Mouse (Mus musculus) midbrain, embryonic 11.5 days (tissue): Measurements from ENCODE around the gene Ica1. TPM values are rescaled to one million over a fixed set of nuclear protein-coding genes. Genes with fewer than 3 reads are reported as not detected.

ENCODE experiments used
- ATAC-seq: fragments of 200-750 bp; cut with Nextera tagmentation; 2 replicates; pipeline ENCODE4 v1.8.0; 2017; ENCODE audit warnings: moderate TSS enrichment, moderate library complexity; ENCODE audit not compliant: low FRiP score
- DNase-seq: peaks from one replicate; pipeline ENCODE4 v3.0.0; 2015; ENCODE audit warnings: low spot score; ENCODE audit errors: missing footprints
- H3K27ac ChIP-seq: fragments of 300-500 bp; sonication (generic); 2 replicates; pipeline ENCODE4 v1.5.1; 2014; ENCODE audit warnings: low read depth, low read length
- H3K27me3 ChIP-seq: fragments of 300-500 bp; sonication (generic); 2 replicates; pipeline ENCODE4 v1.6.1; 2014; ENCODE audit warnings: mild to moderate bottlenecking, low read length, moderate library complexity, mixed read lengths; ENCODE audit not compliant: control insufficient read depth, insufficient read depth
- H3K36me3 ChIP-seq: fragments of 300-500 bp; sonication (generic); 2 replicates; pipeline ENCODE4 v1.6.1; 2014; ENCODE audit warnings: mild to moderate bottlenecking, low read length, moderate library complexity, mixed read lengths; ENCODE audit not compliant: control insufficient read depth, insufficient read depth
- H3K4me1 ChIP-seq: fragments of 300-500 bp; sonication (generic); 2 replicates; pipeline ENCODE4 v1.6.1; 2014; ENCODE audit warnings: low read length; ENCODE audit not compliant: control insufficient read depth, insufficient read depth
- H3K4me2 ChIP-seq: fragments of 300-500 bp; sonication (generic); 2 replicates; pipeline ENCODE4 v1.6.1; 2014; ENCODE audit warnings: mild to moderate bottlenecking, moderate library complexity
- H3K4me3 ChIP-seq: fragments of 300-500 bp; sonication (generic); 2 replicates; pipeline ENCODE4 v1.5.1; 2014; ENCODE audit warnings: low read depth, low read length
- H3K9ac ChIP-seq: fragments of 300-500 bp; sonication (generic); 2 replicates; pipeline ENCODE4 v1.6.1; 2014; ENCODE audit warnings: low read length
- H3K9me3 ChIP-seq: fragments of 300-500 bp; sonication (generic); 2 replicates; pipeline ENCODE4 v1.6.1; 2016; ENCODE audit warnings: low read length; ENCODE audit not compliant: control insufficient read depth
- WGBS: fragments of 180-500 bp; shearing (Covaris S2); extraction: QIAGEN DNeasy Blood & Tissue Kit; methylation state at CpG from one replicate; pipeline ENCODE4 v1.1.7; 2014; 5-methylcytosine and 5-hydroxymethylcytosine counted together
- polyA plus RNA-seq: library from polyadenylated mRNA; unstranded; fragments of >200 nt; fragmentation: Nextera tagmentation; extraction: Ambion mirVana; gene quantifications from 2 replicates; pipeline ENCODE4 v1.2.1, GENCODE M21; 2014

The Ica1 gene
- 15.9 and 18.7 TPM in 2 replicates for polyA plus RNA-seq

DNA sequence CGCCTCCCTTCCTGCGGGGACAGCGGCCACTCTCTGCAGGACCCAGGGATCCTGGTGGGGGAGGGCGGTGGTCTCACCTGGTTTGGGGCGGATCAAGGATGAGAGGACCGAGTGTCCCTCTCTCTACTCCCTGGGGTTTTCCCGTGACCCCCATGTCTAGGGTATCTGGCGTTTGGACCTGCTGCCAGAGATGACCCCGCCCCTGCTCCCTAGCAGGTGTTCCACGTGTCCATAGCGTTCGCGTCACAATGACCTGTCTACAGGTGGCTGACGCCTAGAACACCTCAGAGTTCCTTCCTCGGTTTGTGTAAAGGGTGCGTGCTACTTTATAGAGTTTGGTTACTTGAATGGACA, at the start of gene Ica1:
TSS of gene Ica1 (minus strand) at position 193 of the 354 bp plus-strand sequence.
- ATAC-seq: no peak; the same call in 1 of the 2 replicates
- H3K9ac ChIP-seq: peak within 1 kb of the TSS; percentile 76
- no peaks in the 10 kb centered on the region for H3K9me3 ChIP-seq
- WGBS: 0% methylated on average over 13 of the region's 16 CpGs
- H3K27ac ChIP-seq: no peak within 1 kb of the TSS
- H3K4me2 ChIP-seq: peak within 1 kb of the TSS; percentile 88
- peak within 1 kb of the TSS; percentile 70 for H3K4me3 ChIP-seq
- H3K27me3 ChIP-seq: peaks cover 2% of the 10 kb centered on the region; the same call in 1 of the 2 replicates
- H3K36me3 ChIP-seq: no peaks in the 10 kb centered on the region
- no peak for DNase-seq
- 0 out of 2 replicates have a peak, but pooled peaks cover 2% of the 10 kb centered on the region for H3K4me1 ChIP-seq

DNA sequence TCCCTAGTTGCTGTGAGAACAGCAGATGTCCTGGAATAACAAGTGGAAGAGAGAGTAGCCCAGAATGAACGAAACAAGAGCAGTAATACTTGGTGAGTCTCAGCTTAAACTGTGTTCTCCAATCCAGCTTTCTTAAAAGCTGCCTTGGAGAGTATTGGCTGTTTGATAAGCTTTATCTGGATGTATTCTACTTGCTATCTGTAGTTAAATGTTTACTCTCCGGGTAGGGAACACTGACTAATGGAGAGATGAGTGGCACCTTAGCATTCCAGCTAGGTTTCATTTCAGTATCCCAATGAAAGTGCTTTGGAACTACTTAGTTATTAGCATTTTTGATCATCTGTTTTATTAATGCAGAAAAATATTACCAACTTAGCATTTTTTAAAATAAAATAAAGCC, 41.6 kb upstream of the Ica1 start:
- Histone ChIP-seq H3K4me1 (no peaks in the 10 kb centered on the region), H3K9ac (no peak overlapping the region), H3K4me3 (no peak overlapping the region), H3K27ac (no peak overlapping the region), H3K27me3 (no peaks in the 10 kb centered on the region), H3K9me3 (no peaks in the 10 kb centered on the region), H3K4me2 (no peak overlapping the region), H3K36me3 (no peaks in the 10 kb centered on the region)
- DNase-seq (no peak), ATAC-seq (no peak)
- 84% methylated on average over 2 of the region's 2 CpGs for WGBS

DNA sequence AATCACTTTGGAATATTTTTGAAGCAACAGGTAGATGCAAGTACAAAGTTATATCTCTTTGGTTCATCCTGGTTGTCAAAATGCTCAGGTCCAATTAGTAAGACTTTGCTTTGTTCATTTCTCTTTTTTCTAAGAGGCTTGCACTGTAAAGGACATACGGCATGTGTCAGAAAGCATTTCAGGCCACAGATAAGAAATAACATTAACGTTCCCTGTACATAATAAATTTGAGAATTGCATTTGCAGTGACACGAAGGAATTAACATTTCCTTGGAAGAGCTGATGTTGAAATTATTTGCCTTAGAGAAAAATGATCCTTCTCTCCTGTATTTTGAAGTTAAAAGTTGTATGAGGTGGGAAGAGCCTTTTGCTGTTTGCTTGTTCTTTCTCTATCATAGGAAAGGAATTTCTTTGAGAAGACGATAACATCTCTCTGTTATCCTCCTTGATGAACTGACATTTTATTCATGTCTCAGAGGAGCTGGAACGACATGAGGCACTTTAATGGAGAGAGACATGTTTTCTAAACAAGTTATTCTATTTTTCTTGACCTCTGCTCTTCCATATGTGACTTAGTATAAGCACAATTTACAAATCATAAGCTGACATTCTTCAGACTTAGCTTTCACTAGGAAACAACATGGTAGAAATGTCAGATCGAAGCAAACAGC, 36.2 kb upstream of the Ica1 start:
- no peaks in the 10 kb centered on the region for H3K27me3 ChIP-seq
- no peaks in the 10 kb centered on the region for H3K9me3 ChIP-seq
- no peaks in the 10 kb centered on the region for H3K4me1 ChIP-seq
- DNase-seq (no peak), ATAC-seq (no peak)
- H3K4me2 ChIP-seq: no peak overlapping the region
- 86% methylated on average over 6 of the region's 6 CpGs for WGBS
- no peak overlapping the region for H3K4me3 ChIP-seq
- no peaks in the 10 kb centered on the region for H3K36me3 ChIP-seq
- no peak overlapping the region for H3K9ac ChIP-seq
- no peak overlapping the region for H3K27ac ChIP-seq

DNA sequence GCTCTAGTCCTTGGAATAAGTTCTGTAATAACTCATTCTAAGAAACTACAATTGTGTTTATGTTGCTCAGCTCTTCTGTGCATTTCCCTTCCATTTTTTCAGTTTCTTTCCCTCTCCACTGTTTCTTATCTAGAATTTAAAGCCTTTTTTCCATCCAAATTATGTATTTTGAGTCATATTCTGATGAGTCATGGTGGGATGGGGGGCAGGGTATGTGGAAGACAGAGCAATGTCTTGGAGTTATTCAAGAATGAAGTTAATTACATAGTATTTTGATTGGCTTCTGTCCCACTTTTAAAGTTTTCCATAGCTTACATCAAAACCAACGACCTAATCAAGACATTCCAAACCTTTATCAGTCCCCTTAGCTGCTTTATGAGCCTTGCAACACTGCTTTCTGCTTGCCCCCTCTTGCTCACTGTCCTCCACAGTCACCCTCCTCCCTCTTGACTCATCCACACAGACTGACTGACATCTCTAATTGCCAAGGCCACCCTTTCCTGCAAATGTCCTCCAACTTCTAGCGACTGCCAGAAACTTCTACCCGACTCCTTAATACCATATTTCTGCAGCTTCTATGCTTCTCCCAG, 24.4 kb upstream of the Ica1 start:
- H3K27me3 ChIP-seq: no peaks in the 10 kb centered on the region
- no peak overlapping the region for H3K9ac ChIP-seq
- no peak overlapping the region for H3K4me2 ChIP-seq
- no peaks in the 10 kb centered on the region for H3K9me3 ChIP-seq
- ATAC-seq: no peak
- H3K4me3 ChIP-seq: no peak overlapping the region
- H3K36me3 ChIP-seq: no peaks in the 10 kb centered on the region
- no peaks in the 10 kb centered on the region for H3K4me1 ChIP-seq
- H3K27ac ChIP-seq: no peak overlapping the region
- WGBS: 80% methylated on average over 3 of the region's 3 CpGs
- no peak for DNase-seq

DNA sequence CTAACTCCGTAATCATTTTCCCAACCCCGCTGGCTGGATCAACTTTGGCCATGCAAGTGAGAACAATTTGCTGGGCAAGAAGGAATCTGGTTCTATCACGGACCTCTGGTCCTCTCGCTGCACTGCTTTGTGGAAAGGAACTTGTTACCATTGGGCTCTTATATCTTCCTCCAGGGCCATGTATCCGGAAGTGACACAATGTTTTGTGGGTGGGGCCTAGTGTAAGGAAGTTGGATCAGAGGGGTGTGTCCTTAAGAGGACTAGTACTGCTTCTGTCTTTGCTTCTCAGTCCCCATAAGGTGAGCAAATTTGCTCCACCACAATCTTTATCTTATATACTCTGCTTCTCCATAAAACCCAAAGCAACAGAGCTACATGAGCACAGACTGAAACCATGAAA, 14.1 kb upstream of the Ica1 start:
- Histone ChIP-seq H3K9ac (no peak overlapping the region), H3K27me3 (no peaks in the 10 kb centered on the region), H3K4me1 (no peaks in the 10 kb centered on the region), H3K36me3 (no peaks in the 10 kb centered on the region), H3K27ac (no peak overlapping the region), H3K4me3 (no peak overlapping the region), H3K9me3 (no peaks in the 10 kb centered on the region), H3K4me2 (no peak overlapping the region)
- ATAC-seq: no peak
- WGBS: 91% methylated on average over 5 of the region's 5 CpGs
- DNase-seq: no peak

DNA sequence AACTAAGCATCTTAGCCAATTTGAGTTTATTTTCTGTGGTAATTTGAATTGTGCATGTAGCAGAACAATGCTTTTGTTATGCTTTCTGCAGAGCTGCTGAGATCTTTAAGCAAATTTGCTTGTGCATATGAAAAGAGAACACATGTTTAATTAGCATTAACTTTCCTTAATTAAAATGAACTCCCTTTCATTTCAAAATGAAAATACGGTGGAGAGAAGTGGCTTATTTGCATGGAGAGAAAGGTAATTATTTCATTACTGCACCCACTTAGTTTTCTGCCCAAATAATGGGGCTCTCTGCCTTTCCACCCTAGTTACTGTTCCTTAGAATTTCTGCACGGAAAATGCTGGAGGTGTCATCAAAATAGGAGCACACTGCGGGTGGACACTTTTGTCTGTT, 13.5 kb upstream of the Ica1 start:
- Histone ChIP-seq H3K27ac (no peak overlapping the region), H3K4me2 (no peak overlapping the region), H3K9me3 (no peaks in the 10 kb centered on the region), H3K36me3 (no peaks in the 10 kb centered on the region), H3K4me1 (no peaks in the 10 kb centered on the region), H3K4me3 (no peak overlapping the region), H3K27me3 (no peaks in the 10 kb centered on the region), H3K9ac (no peak overlapping the region)
- no peak for ATAC-seq
- DNase-seq: no peak
- 81% methylated on average over 3 of the region's 3 CpGs for WGBS

DNA sequence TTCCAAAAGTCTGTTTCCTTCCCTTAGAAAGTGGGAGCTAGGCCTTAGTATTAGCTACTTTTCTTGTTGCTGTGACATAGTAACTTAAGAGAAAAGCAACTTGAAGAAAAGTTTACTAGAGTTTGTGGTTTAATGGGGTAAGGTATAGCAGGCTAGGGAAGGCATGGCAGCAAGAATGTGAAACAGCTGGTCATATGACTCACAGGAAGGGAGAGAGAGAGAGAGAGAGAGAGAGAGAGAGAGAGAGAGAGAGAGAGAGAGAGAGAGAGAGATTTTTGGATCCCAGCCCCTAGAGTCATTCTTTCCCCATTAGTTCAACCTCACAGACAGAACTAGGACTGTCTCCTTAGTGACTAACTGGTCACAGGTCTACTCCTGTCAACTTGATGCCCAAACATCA, 2.3 kb upstream of the Ica1 start:
- Histone ChIP-seq H3K4me1 (0 out of 2 replicates have a peak, but pooled peaks cover 2% of the 10 kb centered on the region), H3K27me3 (peaks cover 2% of the 10 kb centered on the region; the same call in 1 of the 2 replicates), H3K4me2 (no peak overlapping the region), H3K27ac (no peak overlapping the region), H3K9me3 (no peaks in the 10 kb centered on the region), H3K36me3 (no peaks in the 10 kb centered on the region), H3K9ac (no peak overlapping the region), H3K4me3 (no peak overlapping the region)
- DNase-seq (no peak), ATAC-seq (no peak)

DNA sequence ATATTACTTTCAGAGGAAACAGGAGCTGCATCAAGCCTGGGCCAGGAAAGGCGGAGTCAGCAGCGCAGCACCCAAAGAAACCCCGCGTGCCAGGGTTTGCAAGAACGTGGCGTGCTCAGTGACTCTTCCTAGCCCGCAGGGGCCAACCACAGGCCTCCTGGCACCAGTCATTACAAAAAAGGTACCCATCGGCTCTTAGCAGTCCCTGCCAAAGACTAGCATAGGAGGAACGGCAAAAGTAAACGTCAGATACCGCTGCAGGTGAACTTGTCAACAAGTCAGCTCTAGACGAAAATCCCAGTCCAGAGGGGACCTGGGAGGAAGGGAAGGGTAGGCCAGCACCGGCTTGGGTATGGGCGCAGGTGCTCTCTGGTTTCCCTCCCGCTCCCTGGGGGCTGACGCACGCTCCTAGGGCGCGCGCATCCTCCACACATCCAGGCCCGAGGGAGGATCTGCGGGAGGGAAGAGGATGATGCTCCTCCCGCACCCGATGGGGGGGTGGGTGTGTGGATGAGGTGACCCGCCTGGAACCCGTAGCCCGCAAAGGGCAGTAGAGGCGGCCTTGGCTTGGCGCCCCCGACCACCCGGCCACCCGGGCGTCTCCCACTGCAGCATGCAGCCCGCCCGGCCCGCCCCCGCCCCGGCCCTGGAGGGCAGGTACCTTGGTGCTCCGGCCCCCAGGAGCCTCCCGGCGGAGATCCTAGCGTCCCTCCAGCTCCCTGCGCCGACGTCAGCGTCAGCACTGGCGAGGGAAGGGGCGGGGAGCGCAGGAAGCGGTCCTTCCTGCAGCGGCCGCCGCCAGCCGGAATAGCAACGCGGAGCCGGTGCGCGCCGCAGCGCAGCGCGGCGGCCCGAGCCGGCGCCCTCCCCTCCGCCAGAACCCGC, 635 bp downstream of the Ica1 start:
- H3K4me2 ChIP-seq: peak overlapping the region; percentile 88
- no peaks in the 10 kb centered on the region for H3K36me3 ChIP-seq
- ATAC-seq (peak; percentile 94), DNase-seq (peak; percentile 95)
- H3K4me1 ChIP-seq: 0 out of 2 replicates have a peak, but pooled peaks cover 2% of the 10 kb centered on the region
- peak overlapping the region; percentile 76 for H3K9ac ChIP-seq
- H3K9me3 ChIP-seq: no peaks in the 10 kb centered on the region
- peak overlapping the region; percentile 70 for H3K4me3 ChIP-seq
- no peak overlapping the region for H3K27ac ChIP-seq
- WGBS: 2% methylated on average over 48 of the region's 69 CpGs
- H3K27me3 ChIP-seq: peaks cover 2% of the 10 kb centered on the region; the same call in 1 of the 2 replicates

DNA sequence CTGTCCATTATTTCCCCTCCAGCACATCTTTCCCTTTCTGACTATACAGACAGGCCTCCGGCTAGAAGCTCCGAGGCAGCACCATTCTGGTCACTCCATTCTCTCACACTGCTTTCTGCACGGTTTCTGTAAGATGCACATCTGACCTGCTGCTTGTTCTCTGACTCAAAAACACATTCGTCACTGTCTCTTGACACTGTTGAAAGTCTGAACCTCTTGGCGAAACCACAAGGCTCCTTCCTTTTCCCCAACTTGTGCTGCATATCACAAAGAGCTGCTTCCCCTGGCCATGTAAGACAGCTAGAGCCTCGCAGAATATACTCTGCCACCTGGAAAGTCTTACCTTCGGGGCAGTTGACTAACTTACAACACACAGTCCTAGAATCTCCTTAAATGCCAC, 6.7 kb downstream of the Ica1 start:
- no peak overlapping the region for H3K27ac ChIP-seq
- no peak for ATAC-seq
- H3K4me1 ChIP-seq: no peaks in the 10 kb centered on the region
- no peak overlapping the region for H3K4me3 ChIP-seq
- no peak for DNase-seq
- H3K9ac ChIP-seq: no peak overlapping the region
- H3K27me3 ChIP-seq: no peaks in the 10 kb centered on the region
- 92% methylated on average over 7 of the region's 7 CpGs for WGBS
- H3K36me3 ChIP-seq: no peaks in the 10 kb centered on the region
- H3K4me2 ChIP-seq: no peak overlapping the region
- no peaks in the 10 kb centered on the region for H3K9me3 ChIP-seq
